Mouse (Mus musculus) yolk sac, embryonic 10.5 days (tissue): ENCODE results near the gene Wnk4.

Source experiments
- DNase-seq: peaks from one replicate; pipeline ENCODE4 v3.0.0-alpha.2; 2017; ENCODE audit warnings: low spot score

The Wnk4 gene

GRCm38 (mm10) chr11:101259948-101260825, at the start of gene Wnk4:
TSS of gene Wnk4 (plus strand) at chr11:101260567.
- DNase-seq, result peak; percentile 93

- DNase-seq, result peak; percentile 56
Observed at GRCm38 (mm10) chr11:101211970-101212369, 48.4 kb upstream of the Wnk4 start.

GRCm38 (mm10) chr11:101216936-101217335, 43.4 kb upstream of the Wnk4 start:
- DNase-seq, result no peak

GRCm38 (mm10) chr11:101218436-101219055, 41.8 kb upstream of the Wnk4 start:
- DNase-seq, result no peak

- DNase-seq, result no peak
Observed at GRCm38 (mm10) chr11:101220853-101221252, 39.5 kb upstream of the Wnk4 start.

GRCm38 (mm10) chr11:101221306-101221986, 38.9 kb upstream of the Wnk4 start:
- DNase-seq, result no peak

GRCm38 (mm10) chr11:101224337-101224736, 36.0 kb upstream of the Wnk4 start:
- DNase-seq, result no peak

GRCm38 (mm10) chr11:101225331-101226064, 34.9 kb upstream of the Wnk4 start:
- DNase-seq, result no peak

- peak; percentile 92 for DNase-seq
Observed at GRCm38 (mm10) chr11:101226065-101226701, 34.2 kb upstream of the Wnk4 start, which contains the start of gene Ezh1. TSS of gene Ezh1 (minus strand) at chr11:101226463.

- no peak for DNase-seq
Observed at GRCm38 (mm10) chr11:101229361-101229900, 30.9 kb upstream of the Wnk4 start.

- DNase-seq, result peak; percentile 65
Observed at GRCm38 (mm10) chr11:101230061-101230511, 30.3 kb upstream of the Wnk4 start.

- no peak for DNase-seq
Observed at GRCm38 (mm10) chr11:101230526-101230925, 29.8 kb upstream of the Wnk4 start.

- DNase-seq, result peak; percentile 62
Observed at GRCm38 (mm10) chr11:101230991-101231871, 29.1 kb upstream of the Wnk4 start.

- peak; percentile 68 for DNase-seq
Observed at GRCm38 (mm10) chr11:101232010-101232839, 28.1 kb upstream of the Wnk4 start.

- DNase-seq, result no peak
Observed at GRCm38 (mm10) chr11:101233240-101233639, 27.1 kb upstream of the Wnk4 start.

- no peak for DNase-seq
Observed at GRCm38 (mm10) chr11:101234124-101234523, 26.2 kb upstream of the Wnk4 start.

GRCm38 (mm10) chr11:101235429-101235828, 24.9 kb upstream of the Wnk4 start:
- no peak for DNase-seq

- DNase-seq, result no peak
Observed at GRCm38 (mm10) chr11:101236782-101237181, 23.6 kb upstream of the Wnk4 start.

- DNase-seq, result no peak
Observed at GRCm38 (mm10) chr11:101238071-101238647, 22.2 kb upstream of the Wnk4 start.
